In the genomic region with DNA sequence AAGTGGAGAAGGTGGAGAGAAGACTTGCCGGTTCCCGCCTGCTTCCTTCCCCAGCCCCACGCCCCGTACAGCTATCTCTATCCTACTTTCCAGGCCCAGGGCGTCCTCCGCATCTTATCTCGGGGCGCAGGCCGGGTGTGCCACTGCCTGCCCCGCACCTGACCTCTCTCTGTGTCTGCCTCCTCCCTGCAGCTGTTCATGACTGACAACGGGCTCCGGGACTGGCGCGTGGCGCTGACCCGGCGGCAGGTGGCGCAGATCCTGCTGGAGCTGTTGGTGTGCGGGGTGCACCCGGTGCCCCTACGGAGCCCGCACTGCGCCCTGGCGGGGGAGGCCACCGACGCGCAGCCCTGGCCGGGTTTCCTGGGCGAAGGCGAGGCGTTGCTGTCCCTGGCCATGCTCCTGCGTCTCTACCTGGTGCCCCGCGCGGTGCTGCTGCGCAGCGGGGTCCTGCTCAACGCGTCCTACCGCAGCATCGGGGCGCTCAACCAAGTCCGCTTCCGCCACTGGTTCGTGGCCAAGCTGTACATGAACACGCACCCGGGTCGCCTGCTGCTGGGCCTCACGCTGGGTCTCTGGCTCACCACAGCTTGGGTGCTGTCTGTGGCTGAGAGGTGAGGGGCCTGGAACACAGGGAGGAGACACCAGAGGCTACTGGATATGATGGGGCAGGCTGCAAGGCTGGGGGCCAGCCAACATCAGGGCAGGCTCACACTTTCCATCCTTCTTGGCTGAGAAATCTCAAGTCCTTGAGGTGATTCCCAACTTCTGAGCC, we compare ENCODE assay signal across 8 mouse cellular contexts. TPM values are rescaled to one million over a fixed set of nuclear protein-coding genes. Genes with fewer than 3 reads are reported as not detected.
DNase-seq lines count a peak whose midpoint lies in the region; ATAC-seq and TF ChIP-seq lines count a peak whose summit lies in the region.

No protein-coding gene starts in this region.

- H3K9ac ChIP-seq in kidney, embryonic 16.5 days (replicated peaks; ENCODE audit: low read length) = peak overlapping the region; percentile 60
- no peak overlapping the region for H3K9ac ChIP-seq in forebrain, postnatal 0 days
- H3K9ac ChIP-seq in intestine, embryonic 15.5 days = no peak overlapping the region
- H3K9ac ChIP-seq in stomach, embryonic 14.5 days (replicated peaks; ENCODE audit: low read depth, low read length) = no peak overlapping the region

- H3K4me1 ChIP-seq in kidney, embryonic 16.5 days (ENCODE audit: insufficient read depth, low read length) = peaks cover 28% of the 10 kb centered on the region
- H3K4me1 ChIP-seq in forebrain, postnatal 0 days (ENCODE audit: insufficient read depth) = peaks cover 9% of the 10 kb centered on the region; the same call in 1 of the 2 replicates
- H3K4me1 ChIP-seq in intestine, embryonic 15.5 days (replicated peaks) = peaks cover 23% of the 10 kb centered on the region
- peaks cover 11% of the 10 kb centered on the region; the same call in 1 of the 2 replicates for H3K4me1 ChIP-seq in stomach, embryonic 14.5 days (ENCODE audit: control insufficient read depth, insufficient read depth, low read length)

- H3K27me3 ChIP-seq in kidney, embryonic 16.5 days (ENCODE audit: insufficient read depth, low read length) = no peaks in the 10 kb centered on the region
- H3K27me3 ChIP-seq in forebrain, postnatal 0 days (ENCODE audit: insufficient read depth, low read length) = no peaks in the 10 kb centered on the region
- peaks cover 6% of the 10 kb centered on the region; the same call in 1 of the 2 replicates for H3K27me3 ChIP-seq in intestine, embryonic 15.5 days (replicated peaks)
- H3K27me3 ChIP-seq in stomach, embryonic 14.5 days (ENCODE audit: control insufficient read depth, insufficient read depth, low read length) = no peaks in the 10 kb centered on the region

- peak overlapping the region; percentile 31 for H3K4me3 ChIP-seq in kidney, embryonic 16.5 days (ENCODE audit: low read length)
- peak overlapping the region; percentile 12 for H3K4me3 ChIP-seq in forebrain, postnatal 0 days (ENCODE audit: low read depth, low read length)
- H3K4me3 ChIP-seq in intestine, embryonic 15.5 days (replicated peaks) = peak overlapping the region; percentile 29
- peak overlapping the region; percentile 18; the same call in 1 of the 2 replicates for H3K4me3 ChIP-seq in stomach, embryonic 14.5 days (ENCODE audit: low read depth, low read length)

- peak; percentile 54 for TF ChIP-seq CTCF in forebrain, postnatal 0 days (IDR thresholded peaks at IDR 0.05; ENCODE audit: low read depth)

- no peak for DNase-seq in kidney, adult 11 months
- DNase-seq in cerebellum, adult 8-10 months = peak; percentile 34
- no peak for DNase-seq in forebrain, postnatal 0 days
- no peak for DNase-seq in layer of hippocampus, postnatal 36 days

- no peaks in the 10 kb centered on the region for H3K36me3 ChIP-seq in kidney, embryonic 16.5 days (ENCODE audit: insufficient read depth, low read length)
- no peaks in the 10 kb centered on the region for H3K36me3 ChIP-seq in forebrain, postnatal 0 days (ENCODE audit: insufficient read depth)
- H3K36me3 ChIP-seq in intestine, embryonic 15.5 days = no peaks in the 10 kb centered on the region
- no peaks in the 10 kb centered on the region for H3K36me3 ChIP-seq in stomach, embryonic 14.5 days (ENCODE audit: control insufficient read depth, insufficient read depth, low read length)

- 6% methylated on average over 49 of the region's 49 CpGs for WGBS in kidney, embryonic 16.5 days
- 8% methylated on average over 49 of the region's 49 CpGs for WGBS in forebrain, postnatal 0 days
- 8% methylated on average over 49 of the region's 49 CpGs for whole genome bisulfite sequencing in intestine, embryonic 15.5 days
- WGBS in stomach, embryonic 14.5 days = 7% methylated on average over 49 of the region's 49 CpGs

- no peaks in the 10 kb centered on the region for H3K9me3 ChIP-seq in kidney, embryonic 16.5 days (ENCODE audit: low read length)
- H3K9me3 ChIP-seq in forebrain, postnatal 0 days (ENCODE audit: low read length) = no peaks in the 10 kb centered on the region
- H3K9me3 ChIP-seq in intestine, embryonic 15.5 days = no peaks in the 10 kb centered on the region
- H3K9me3 ChIP-seq in stomach, embryonic 14.5 days (ENCODE audit: control insufficient read depth, low read depth, low read length) = no peaks in the 10 kb centered on the region

- peak; percentile 37 for ATAC-seq in kidney, embryonic 16.5 days (ENCODE audit: low FRiP score, low TSS enrichment)
- peak; percentile 23 for ATAC-seq in forebrain, postnatal 0 days
- peak; percentile 92 for ATAC-seq in intestine, embryonic 15.5 days
- peak; percentile 11 for ATAC-seq in megakaryocyte, adult 5-6 weeks (ENCODE audit: poor library complexity, severe bottlenecking)
- ATAC-seq in stomach, embryonic 14.5 days (ENCODE audit: insufficient number of reproducible peaks, insufficient read depth, low FRiP score, low read depth) = peak; percentile 88

- H3K4me2 ChIP-seq in kidney, embryonic 16.5 days (replicated peaks; ENCODE audit: low read depth, low read length) = peak overlapping the region; percentile 50
- H3K4me2 ChIP-seq in forebrain, postnatal 0 days (ENCODE audit: low read depth) = peak overlapping the region; percentile 41
- peak overlapping the region; percentile 69 for H3K4me2 ChIP-seq in intestine, embryonic 15.5 days (replicated peaks)
- peak overlapping the region; percentile 57 for H3K4me2 ChIP-seq in stomach, embryonic 14.5 days (replicated peaks; ENCODE audit: low read depth, low read length)

- no peak overlapping the region for H3K27ac ChIP-seq in kidney, embryonic 16.5 days (ENCODE audit: low read length)
- no peak overlapping the region for H3K27ac ChIP-seq in forebrain, postnatal 0 days (ENCODE audit: low read depth, low read length)
- H3K27ac ChIP-seq in intestine, embryonic 15.5 days = no peak overlapping the region
- peak overlapping the region; percentile 33; the same call in 1 of the 2 replicates for H3K27ac ChIP-seq in stomach, embryonic 14.5 days (ENCODE audit: low read length)

RNA-seq across cellular contexts. Expression of gene Kcnn4, which starts 7.2 kb away (rescaled TPM):
- 4.4 and 4.9 TPM in 2 replicates for polyA plus RNA-seq in kidney, embryonic 16.5 days (2015; fragmentation: Nextera tagmentation; extraction: Ambion mirVana)
- 1.2 and 1.5 TPM in 2 replicates for total RNA-seq in forebrain, postnatal 0 days (2014; rRNA removed)
- polyA plus RNA-seq in forebrain, postnatal 0 days (2015; fragmentation: Nextera tagmentation; extraction: Ambion mirVana) = 0.88 and 1.1 TPM in 2 replicates
- polyA plus RNA-seq in intestine, embryonic 15.5 days (2015; fragmentation: Nextera tagmentation; extraction: Ambion mirVana) = 2.7 and 3.4 TPM in 2 replicates
- 5.9 and 7.6 TPM in 2 replicates for total RNA-seq in megakaryocyte, adult 5-6 weeks (2015)
- 14.2 and 17.0 TPM in 2 replicates for total RNA-seq in megakaryocyte, adult 5-6 weeks (2017)
- 2.4 and 3.0 TPM in 2 replicates for polyA plus RNA-seq in stomach, embryonic 14.5 days (2014; fragmentation: Nextera tagmentation; extraction: Ambion mirVana)
- under 1 TPM; 0.17 to 0.48 TPM for total RNA-seq in layer of hippocampus, postnatal 36 days (2021)

RNA-seq across cellular contexts. Expression of gene Smg9, which starts 22.1 kb away (rescaled TPM):
- 28.3 and 31.9 TPM in 2 replicates for polyA plus RNA-seq in kidney, embryonic 16.5 days (2015; fragmentation: Nextera tagmentation; extraction: Ambion mirVana)
- 23.9 and 31.8 TPM in 2 replicates for total RNA-seq in forebrain, postnatal 0 days (2014; rRNA removed)
- polyA plus RNA-seq in forebrain, postnatal 0 days (2015; fragmentation: Nextera tagmentation; extraction: Ambion mirVana) = 25.2 and 28.5 TPM in 2 replicates
- polyA plus RNA-seq in intestine, embryonic 15.5 days (2015; fragmentation: Nextera tagmentation; extraction: Ambion mirVana) = 19.6 and 21.8 TPM in 2 replicates
- 21.6 and 22.3 TPM in 2 replicates for total RNA-seq in megakaryocyte, adult 5-6 weeks (2015)
- 16.7 and 30.3 TPM in 2 replicates for total RNA-seq in megakaryocyte, adult 5-6 weeks (2017)
- 23.2 and 26.6 TPM in 2 replicates for polyA plus RNA-seq in stomach, embryonic 14.5 days (2014; fragmentation: Nextera tagmentation; extraction: Ambion mirVana)
- total RNA-seq in layer of hippocampus, postnatal 36 days (2021) = 10 to 100 TPM; 33.8 to 39.0 TPM

RNA-seq across cellular contexts. Expression of gene Lypd5, which starts 28.3 kb away (rescaled TPM):
- not detected in 2 replicates for polyA plus RNA-seq in kidney, embryonic 16.5 days (2015; fragmentation: Nextera tagmentation; extraction: Ambion mirVana)
- total RNA-seq in forebrain, postnatal 0 days (2014; rRNA removed) = not detected in 2 replicates
- polyA plus RNA-seq in forebrain, postnatal 0 days (2015; fragmentation: Nextera tagmentation; extraction: Ambion mirVana) = not detected in 2 replicates
- polyA plus RNA-seq in intestine, embryonic 15.5 days (2015; fragmentation: Nextera tagmentation; extraction: Ambion mirVana) = not detected in 2 replicates
- total RNA-seq in megakaryocyte, adult 5-6 weeks (2015) = not detected in 2 replicates
- not detected in 2 replicates for total RNA-seq in megakaryocyte, adult 5-6 weeks (2017)
- polyA plus RNA-seq in stomach, embryonic 14.5 days (2014; fragmentation: Nextera tagmentation; extraction: Ambion mirVana) = not detected in 2 replicates
- total RNA-seq in layer of hippocampus, postnatal 36 days (2021) = not detected

RNA-seq across cellular contexts. Expression of gene Tescl, which starts 43.5 kb away (rescaled TPM):
- polyA plus RNA-seq in kidney, embryonic 16.5 days (2015; fragmentation: Nextera tagmentation; extraction: Ambion mirVana) = 0.19 and 0.42 TPM in 2 replicates
- not detected in 2 replicates for total RNA-seq in forebrain, postnatal 0 days (2014; rRNA removed)
- not detected in 2 replicates for polyA plus RNA-seq in forebrain, postnatal 0 days (2015; fragmentation: Nextera tagmentation; extraction: Ambion mirVana)
- polyA plus RNA-seq in intestine, embryonic 15.5 days (2015; fragmentation: Nextera tagmentation; extraction: Ambion mirVana) = 0.18 and 0.27 TPM in 2 replicates
- not detected in 2 replicates for total RNA-seq in megakaryocyte, adult 5-6 weeks (2015)
- not detected in 2 replicates for total RNA-seq in megakaryocyte, adult 5-6 weeks (2017)
- polyA plus RNA-seq in stomach, embryonic 14.5 days (2014; fragmentation: Nextera tagmentation; extraction: Ambion mirVana) = 0.41 TPM in 1 of 2 replicates, not detected in the other
- not detected for total RNA-seq in layer of hippocampus, postnatal 36 days (2021)

Comparison
In these comparisons a context has a peak if more than half of its experiments do, and no peak if none do; other contexts are left out.
1. ATAC-seq: peak in every context shown above with its lines; median percentile 92 in intestine, embryonic 15.5 days; 88 in stomach, embryonic 14.5 days; 37 in kidney, embryonic 16.5 days; 23 in forebrain, postnatal 0 days; 11 in megakaryocyte, adult 5-6 weeks.